Mouse (Mus musculus) kidney, postnatal 0 days (tissue): Measurements from ENCODE around the gene Gm11985. TPM values are rescaled to one million over a fixed set of nuclear protein-coding genes. Genes with fewer than 3 reads are reported as not detected.

ENCODE experiments used
- ATAC-seq: fragments of 200-750 bp; cut with Nextera tagmentation; replicated peaks from 2 replicates; pipeline ENCODE4 v1.8.0; 2017; ENCODE audit warnings: low read depth, moderate number of reproducible peaks, moderate TSS enrichment, moderate library complexity; ENCODE audit not compliant: low FRiP score
- DNase-seq: peaks from one replicate; pipeline ENCODE4 v3.0.0-alpha.2; 2016; ENCODE audit warnings: low spot score
- H3K27ac ChIP-seq: fragments of 300-500 bp; sonication (generic); 2 replicates; pipeline ENCODE4 v1.5.1; 2014; ENCODE audit warnings: mild to moderate bottlenecking
- H3K27me3 ChIP-seq: fragments of 300-500 bp; sonication (generic); 2 replicates; pipeline ENCODE4 v1.6.1; 2014; ENCODE audit warnings: low read length, mixed read lengths; ENCODE audit not compliant: insufficient read depth
- H3K36me3 ChIP-seq: fragments of 300-500 bp; sonication (generic); 2 replicates; pipeline ENCODE4 v1.6.1; 2014; ENCODE audit warnings: low read length, mixed read lengths; ENCODE audit not compliant: insufficient read depth
- H3K4me1 ChIP-seq: fragments of 300-500 bp; sonication (generic); replicated peaks from 2 replicates; pipeline ENCODE4 v1.6.1; 2014; ENCODE audit warnings: antibody characterized with exemption, low read length, mixed read lengths; ENCODE audit not compliant: insufficient read depth
- H3K4me2 ChIP-seq: fragments of 300-500 bp; sonication (generic); 2 replicates; pipeline ENCODE4 v1.6.1; 2014; ENCODE audit warnings: mild to moderate bottlenecking, low read length, moderate library complexity, mixed read lengths
- H3K4me3 ChIP-seq: fragments of 300-500 bp; sonication (generic); replicated peaks from 2 replicates; pipeline ENCODE4 v1.5.1; 2014; ENCODE audit warnings: low read depth, low read length
- H3K9ac ChIP-seq: fragments of 300-500 bp; sonication (generic); 2 replicates; pipeline ENCODE4 v1.6.1; 2014; ENCODE audit warnings: low read depth, low read length
- H3K9me3 ChIP-seq: fragments of 300-500 bp; sonication (generic); replicated peaks from 2 replicates; pipeline ENCODE4 v1.6.1; 2016; ENCODE audit warnings: low read length, inconsistent platforms, mixed read lengths
- CTCF ChIP-seq: IDR thresholded peaks from 2 replicates; pipeline ENCODE4 v1.5.1; 2016; ENCODE audit warnings: antibody characterized with exemption, low read depth, mild to moderate bottlenecking, moderate library complexity
- WGBS: fragments of 180-500 bp; shearing (Covaris S2); extraction: QIAGEN DNeasy Blood & Tissue Kit; methylation state at CpG from one replicate; pipeline ENCODE4 v1.1.7; 2014; 5-methylcytosine and 5-hydroxymethylcytosine counted together
- polyA plus RNA-seq: library from polyadenylated mRNA; unstranded; fragments of >200 nt; fragmentation: Nextera tagmentation; extraction: Ambion mirVana; gene quantifications from 2 replicates; pipeline ENCODE4 v1.2.1, GENCODE M21; 2015

The Gm11985 gene
- polyA plus RNA-seq, 1 experiment from 2014 or later: not detected

GRCm38 (mm10) chr11:7192710-7193109 is 4.3 kb upstream of the Gm11985 start:
- peaks cover 12% of the 10 kb centered on the region; the same call in 1 of the 2 replicates for H3K4me1 ChIP-seq
- no peaks in the 10 kb centered on the region for H3K9me3 ChIP-seq
- no peak overlapping the region for H3K9ac ChIP-seq
- TF ChIP-seq CTCF: no peak
- H3K36me3 ChIP-seq: no peaks in the 10 kb centered on the region
- ATAC-seq (no peak), DNase-seq (no peak)
- no peak overlapping the region for H3K27ac ChIP-seq
- no peak overlapping the region for H3K4me2 ChIP-seq
- 42% methylated on average over 6 of the region's 6 CpGs for WGBS
- no peaks in the 10 kb centered on the region for H3K27me3 ChIP-seq
- no peak overlapping the region for H3K4me3 ChIP-seq

- Histone ChIP-seq H3K27ac (no peak overlapping the region), H3K9me3 (no peaks in the 10 kb centered on the region), H3K4me2 (no peak overlapping the region), H3K9ac (no peak overlapping the region), H3K4me3 (no peak overlapping the region), H3K27me3 (no peaks in the 10 kb centered on the region), H3K36me3 (no peaks in the 10 kb centered on the region), H3K4me1 (no peaks in the 10 kb centered on the region)
- ATAC-seq (no peak), DNase-seq (no peak)
- no peak for TF ChIP-seq CTCF
- WGBS: 56% methylated on average over 8 of the region's 8 CpGs
These were observed 897 bp downstream of the Gm11985 start for GRCm38 (mm10) chr11:7187472-7187871.

- Histone ChIP-seq H3K9me3 (no peaks in the 10 kb centered on the region), H3K27ac (no peak overlapping the region), H3K36me3 (no peaks in the 10 kb centered on the region), H3K4me1 (no peaks in the 10 kb centered on the region), H3K9ac (no peak overlapping the region), H3K4me3 (no peak overlapping the region), H3K4me2 (no peak overlapping the region), H3K27me3 (no peaks in the 10 kb centered on the region)
- DNase-seq (no peak), ATAC-seq (no peak)
- TF ChIP-seq CTCF: no peak
- WGBS: 55% methylated on average over 1 of the region's 1 CpGs
These were observed 3.9 kb downstream of the Gm11985 start for GRCm38 (mm10) chr11:7184420-7184819.

- WGBS: 50% methylated on average over 8 of the region's 8 CpGs
- Histone ChIP-seq H3K27me3 (no peaks in the 10 kb centered on the region), H3K4me3 (no peak overlapping the region), H3K27ac (no peak overlapping the region), H3K4me1 (no peaks in the 10 kb centered on the region), H3K9me3 (no peaks in the 10 kb centered on the region), H3K36me3 (no peaks in the 10 kb centered on the region), H3K4me2 (no peak overlapping the region), H3K9ac (no peak overlapping the region)
- DNase-seq (no peak), ATAC-seq (no peak)
- TF ChIP-seq CTCF: no peak
These were observed 5.8 kb downstream of the Gm11985 start for GRCm38 (mm10) chr11:7182409-7183042.

- Histone ChIP-seq H3K36me3 (no peaks in the 10 kb centered on the region), H3K9me3 (no peaks in the 10 kb centered on the region), H3K27me3 (no peaks in the 10 kb centered on the region), H3K4me2 (no peak overlapping the region), H3K27ac (no peak overlapping the region), H3K9ac (no peak overlapping the region), H3K4me1 (no peaks in the 10 kb centered on the region), H3K4me3 (no peak overlapping the region)
- no peak for ATAC-seq
- WGBS: 45% methylated on average over 2 of the region's 2 CpGs
- TF ChIP-seq CTCF: no peak
- no peak for DNase-seq
These were observed 9.1 kb downstream of the Gm11985 start for GRCm38 (mm10) chr11:7179276-7179675.

GRCm38 (mm10) chr11:7178724-7179123 is 9.6 kb downstream of the Gm11985 start:
- no peaks in the 10 kb centered on the region for H3K36me3 ChIP-seq
- H3K4me2 ChIP-seq: no peak overlapping the region
- H3K4me1 ChIP-seq: no peaks in the 10 kb centered on the region
- no peak overlapping the region for H3K27ac ChIP-seq
- no peaks in the 10 kb centered on the region for H3K9me3 ChIP-seq
- WGBS: 52% methylated on average over 4 of the region's 4 CpGs
- TF ChIP-seq CTCF: no peak
- ATAC-seq (no peak), DNase-seq (no peak)
- H3K4me3 ChIP-seq: no peak overlapping the region
- no peaks in the 10 kb centered on the region for H3K27me3 ChIP-seq
- no peak overlapping the region for H3K9ac ChIP-seq

- Histone ChIP-seq H3K9ac (no peak overlapping the region), H3K9me3 (no peaks in the 10 kb centered on the region), H3K4me3 (no peak overlapping the region), H3K4me2 (no peak overlapping the region), H3K27me3 (no peaks in the 10 kb centered on the region), H3K4me1 (no peaks in the 10 kb centered on the region), H3K36me3 (no peaks in the 10 kb centered on the region), H3K27ac (no peak overlapping the region)
- ATAC-seq: 0 out of 2 replicates have a peak, but pooled peaks have one; percentile 44
- no peak for DNase-seq
- 84% methylated on average over 6 of the region's 6 CpGs for WGBS
- TF ChIP-seq CTCF: no peak
These were observed 14.7 kb downstream of the Gm11985 start for GRCm38 (mm10) chr11:7173664-7174063.
